Mouse (Mus musculus) liver, embryonic 14.5 days (tissue): ENCODE measurements around the gene Tmem269.

ENCODE experiments used
- CTCF ChIP-seq: IDR thresholded peaks from 2 replicates; pipeline ENCODE4 v1.5.1; 2016; ENCODE audit warnings: antibody characterized with exemption, low read depth, control low read depth
- EP300 ChIP-seq: IDR thresholded peaks from 2 replicates; pipeline ENCODE4 v1.6.1; 2016; ENCODE audit warnings: antibody characterized with exemption, low read depth

DNA sequence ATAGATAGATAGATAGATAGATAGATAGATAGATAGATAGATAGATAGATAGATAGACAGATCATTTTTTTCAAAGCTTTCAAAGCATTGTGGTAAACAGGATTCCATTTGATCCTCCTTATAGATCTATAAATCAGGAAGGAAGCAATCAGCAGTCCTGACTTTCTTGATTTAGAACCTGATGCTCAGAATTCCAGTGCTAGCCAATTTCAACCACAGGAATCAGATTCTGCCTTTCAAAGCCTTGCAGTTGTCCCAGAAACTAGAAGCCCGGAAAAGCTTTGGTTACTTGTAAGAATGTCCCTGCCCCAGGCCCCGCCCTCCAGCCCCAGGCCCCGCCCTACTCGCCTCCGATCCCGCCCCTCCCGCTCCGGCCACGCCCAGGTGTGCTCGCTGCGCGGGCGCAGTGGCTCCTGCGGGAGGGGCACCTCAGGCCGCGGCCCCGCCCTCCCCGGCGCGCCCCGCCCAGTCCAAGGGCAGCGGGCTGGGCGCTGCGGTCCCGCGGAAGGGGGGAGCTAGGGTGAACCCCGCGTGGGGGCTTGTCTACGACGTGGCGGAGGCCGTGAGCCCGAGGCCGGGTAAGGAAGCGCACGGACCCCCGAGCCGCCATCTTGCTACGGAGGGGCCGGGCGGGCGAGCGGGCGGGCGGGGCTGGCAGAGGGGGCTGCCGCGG, 23.0 kb downstream of the Tmem269 start, which contains the start of gene Svbp:
- no peak for TF ChIP-seq CTCF
- TF ChIP-seq EP300, result no peak
